Mouse (Mus musculus): ENCODE measurements around the gene Htr2a. TPM values are rescaled to one million over a fixed set of nuclear protein-coding genes. Genes with fewer than 3 reads are reported as not detected.
A peak's percentile ranks its signal among the peaks of the same experiment; 100 is the strongest.

Htr2a gene
- total RNA-seq (2018; cell fraction: chromatin; rRNA removed): 10 to 100 TPM in 3 of 26 experiments, 1 to 10 TPM in 14, under 1 TPM in 9; 0.50 to 18.0 (median 1.4) TPM
- 1 to 10 TPM in 11 of 26 experiments, under 1 TPM in 15; 0.37 to 9.6 (median 0.85) TPM for total RNA-seq (2018; cell fraction: cytosol; rRNA removed)
- 10 to 100 TPM in 5 of 26 experiments, 1 to 10 TPM in 18, under 1 TPM in 3; 0.72 to 19.0 (median 2.6) TPM for total RNA-seq (2018; cell fraction: nucleus; rRNA removed)
- polyA plus RNA-seq (2018): 0.14 to 0.44 TPM (median 0.24 TPM) in 3 replicates

DNA sequence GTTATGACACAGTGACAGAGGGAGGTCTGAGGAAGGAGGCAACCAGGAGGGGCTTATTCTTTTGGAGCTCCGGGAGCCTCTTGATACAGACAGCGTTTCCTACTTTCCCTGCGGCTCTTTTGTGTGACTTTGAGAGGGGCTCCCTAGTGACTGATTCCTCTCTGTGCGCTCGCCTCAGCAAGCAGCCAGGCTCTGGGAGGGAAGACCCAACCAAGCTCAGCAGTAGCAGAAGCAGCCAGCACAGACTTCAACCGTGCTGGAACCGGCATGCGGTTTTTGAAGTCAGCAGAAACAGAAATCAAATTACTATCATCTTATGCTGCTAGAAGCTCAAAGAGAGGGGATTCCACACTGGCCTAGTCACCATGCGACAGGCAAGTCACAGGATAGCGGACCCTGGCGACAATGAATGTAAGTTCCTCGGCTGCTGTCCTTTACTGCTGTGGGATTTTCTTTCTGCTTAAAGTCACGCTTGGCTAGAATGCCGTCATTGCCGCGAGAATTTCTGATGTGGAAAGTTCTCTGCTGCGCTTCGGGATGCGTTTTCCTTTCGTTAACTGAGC lies at the start of gene Htr2a:
Gene Htr2a (plus strand): TSS at position 22 of the 563 bp plus-strand sequence.
- H3K79me2 ChIP-seq (ENCODE audit: inconsistent target): no peaks in the 10 kb centered on the region
- no peaks in the 10 kb centered on the region for H3K36me3 ChIP-seq (ENCODE audit: inconsistent target)
- WGBS (ENCODE audit: missing documents): 2% methylated on average over 20 of the region's 20 CpGs
- H3K27ac ChIP-seq: peak within 1 kb of the TSS; percentile 13; the same call in 1 of the 2 replicates
- peak within 1 kb of the TSS; percentile 37 for H3K4me3 ChIP-seq (ENCODE audit: inconsistent target)

DNA sequence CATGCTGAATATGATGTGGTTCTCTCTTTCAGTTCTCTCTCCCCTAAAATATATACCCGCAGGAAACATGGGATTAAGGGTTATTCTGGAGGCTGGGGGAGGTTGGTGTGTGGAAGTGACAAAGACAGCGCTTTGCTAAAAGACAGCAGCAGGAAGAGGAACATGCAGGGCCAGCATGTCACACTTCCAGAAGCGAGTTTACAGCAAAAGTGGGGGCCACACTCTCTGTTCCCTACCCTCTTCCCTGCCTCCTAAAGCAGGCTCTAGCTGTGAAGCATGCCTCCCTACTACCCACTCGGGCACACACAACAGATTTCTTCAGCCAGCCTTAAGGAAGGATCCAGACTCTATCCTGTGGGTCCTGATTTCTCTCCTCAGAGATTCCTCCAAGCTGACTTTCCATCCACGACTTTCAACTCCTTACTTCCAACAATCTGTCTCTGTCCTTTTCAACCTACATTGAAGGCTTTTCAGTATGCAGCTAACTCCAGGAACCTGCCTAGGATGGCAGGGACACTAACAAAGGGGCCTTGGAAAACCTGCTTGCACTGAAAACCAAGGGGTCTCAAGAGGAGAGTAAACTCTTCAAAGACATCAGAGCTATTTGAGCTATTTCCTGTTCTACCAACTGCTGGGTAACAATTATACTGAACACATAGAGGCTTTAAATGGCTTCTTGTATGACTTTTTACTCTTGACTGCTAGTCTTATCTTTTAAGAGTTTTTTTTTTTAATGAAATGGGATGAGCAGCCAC lies 39.1 kb upstream of the Htr2a start:
- H3K36me3 ChIP-seq (ENCODE audit: inconsistent target): no peaks in the 10 kb centered on the region
- H3K27ac ChIP-seq: no peak overlapping the region
- H3K79me2 ChIP-seq (ENCODE audit: inconsistent target): no peaks in the 10 kb centered on the region
- WGBS (ENCODE audit: missing documents): 64% methylated on average over 5 of the region's 5 CpGs
- H3K4me3 ChIP-seq (ENCODE audit: inconsistent target): no peak overlapping the region

DNA sequence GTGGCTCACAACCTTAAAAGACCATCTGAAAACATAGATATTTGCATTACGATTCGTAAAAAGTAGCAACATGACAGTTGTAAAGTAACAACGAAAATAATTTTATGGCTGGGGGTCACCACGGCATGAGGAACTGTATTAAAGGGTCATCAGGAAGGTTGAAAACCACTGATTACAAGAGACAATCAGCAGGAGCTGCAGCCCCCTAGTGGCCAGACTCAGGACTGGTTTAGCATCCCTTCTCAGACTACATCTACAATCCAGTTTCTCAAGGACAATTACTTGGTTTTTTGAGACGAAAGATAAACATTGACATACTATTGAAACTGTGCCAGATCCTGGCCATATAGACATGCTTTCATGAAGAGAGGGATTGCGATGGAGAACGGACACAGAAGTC lies 38.1 kb upstream of the Htr2a start:
- 46% methylated on average over 7 of the region's 7 CpGs for WGBS (ENCODE audit: missing documents)
- H3K36me3 ChIP-seq (ENCODE audit: inconsistent target): no peaks in the 10 kb centered on the region
- H3K79me2 ChIP-seq (ENCODE audit: inconsistent target): no peaks in the 10 kb centered on the region
- H3K27ac ChIP-seq: no peak overlapping the region
- H3K4me3 ChIP-seq (ENCODE audit: inconsistent target): no peak overlapping the region

DNA sequence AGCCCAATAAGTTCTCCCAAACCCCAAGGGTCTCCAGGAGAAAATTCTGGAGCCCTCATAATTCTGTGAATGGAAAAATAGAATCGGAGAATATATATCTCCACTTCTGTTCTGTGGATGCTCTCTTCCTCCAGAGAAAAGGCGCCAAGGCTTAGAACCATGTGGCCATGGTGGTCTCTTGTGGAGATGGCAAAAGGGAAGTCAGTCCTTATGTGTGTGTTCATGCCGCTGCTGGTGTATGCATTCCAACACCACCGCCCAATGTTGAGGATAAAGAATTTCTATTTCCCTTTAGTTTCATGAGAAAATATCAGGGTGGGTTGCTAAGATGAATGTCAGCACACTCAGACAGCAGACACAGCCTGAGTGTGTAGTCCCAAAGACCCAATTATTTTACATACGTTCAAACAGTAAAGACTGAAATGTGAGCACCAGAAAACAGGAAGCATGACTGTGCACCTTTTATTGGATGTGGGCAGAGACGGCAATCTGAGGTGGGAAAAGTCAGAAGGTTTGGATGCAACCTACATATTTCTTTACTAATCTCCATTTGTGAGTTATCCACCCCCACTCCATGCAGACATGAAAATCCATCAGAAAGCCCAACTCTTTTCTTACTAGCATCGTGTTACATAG lies 37.4 kb upstream of the Htr2a start:
- WGBS (ENCODE audit: missing documents): 30% methylated on average over 7 of the region's 7 CpGs
- H3K4me3 ChIP-seq (ENCODE audit: inconsistent target): no peak overlapping the region
- no peak overlapping the region for H3K27ac ChIP-seq
- H3K36me3 ChIP-seq (ENCODE audit: inconsistent target): no peaks in the 10 kb centered on the region
- H3K79me2 ChIP-seq (ENCODE audit: inconsistent target): no peaks in the 10 kb centered on the region

DNA sequence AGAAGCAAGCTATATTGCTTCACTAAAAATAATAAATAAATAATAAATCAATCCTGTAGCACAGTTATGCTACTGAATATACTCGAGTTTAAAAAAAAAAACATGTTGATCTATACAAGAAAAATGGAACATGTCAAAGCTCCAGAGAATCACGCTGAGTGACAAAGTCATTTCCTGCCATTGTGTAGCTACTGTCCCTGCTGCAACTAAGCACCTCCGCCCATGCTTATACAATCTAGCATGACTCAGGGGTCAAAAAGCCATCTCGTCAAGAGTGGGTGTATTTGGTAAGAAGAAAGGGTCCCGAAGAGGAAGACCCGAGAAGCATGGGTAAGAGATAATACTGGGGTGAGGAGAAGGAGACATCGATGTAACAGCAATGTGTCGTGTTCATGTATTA lies 29.3 kb upstream of the Htr2a start:
- H3K36me3 ChIP-seq (ENCODE audit: inconsistent target): no peaks in the 10 kb centered on the region
- 60% methylated on average over 8 of the region's 8 CpGs for WGBS (ENCODE audit: missing documents)
- no peaks in the 10 kb centered on the region for H3K79me2 ChIP-seq (ENCODE audit: inconsistent target)
- no peak overlapping the region for H3K27ac ChIP-seq
- no peak overlapping the region for H3K4me3 ChIP-seq (ENCODE audit: inconsistent target)

DNA sequence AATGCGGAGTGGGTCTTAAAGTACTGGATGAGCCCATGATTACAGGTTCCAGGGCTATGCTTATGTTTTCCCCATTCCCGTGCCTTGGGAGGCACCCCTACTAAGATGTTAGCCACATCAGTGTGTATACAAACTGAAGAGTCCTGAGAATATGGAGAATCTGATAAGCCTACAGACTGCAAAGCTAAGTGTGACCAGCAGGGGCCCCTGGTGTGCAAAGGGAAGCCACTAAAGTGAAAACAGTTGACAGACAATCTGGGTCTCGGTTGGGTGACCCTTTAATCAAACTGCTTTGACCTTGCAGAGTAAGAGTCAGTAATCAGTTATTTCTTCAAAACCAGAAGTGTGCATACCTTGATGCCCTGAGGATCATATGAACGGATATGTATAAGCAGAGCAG lies 21.8 kb upstream of the Htr2a start:
- no peak overlapping the region for H3K4me3 ChIP-seq (ENCODE audit: inconsistent target)
- no peaks in the 10 kb centered on the region for H3K79me2 ChIP-seq (ENCODE audit: inconsistent target)
- H3K36me3 ChIP-seq (ENCODE audit: inconsistent target): no peaks in the 10 kb centered on the region
- no peak overlapping the region for H3K27ac ChIP-seq
- WGBS (ENCODE audit: missing documents): 62% methylated on average over 4 of the region's 4 CpGs

DNA sequence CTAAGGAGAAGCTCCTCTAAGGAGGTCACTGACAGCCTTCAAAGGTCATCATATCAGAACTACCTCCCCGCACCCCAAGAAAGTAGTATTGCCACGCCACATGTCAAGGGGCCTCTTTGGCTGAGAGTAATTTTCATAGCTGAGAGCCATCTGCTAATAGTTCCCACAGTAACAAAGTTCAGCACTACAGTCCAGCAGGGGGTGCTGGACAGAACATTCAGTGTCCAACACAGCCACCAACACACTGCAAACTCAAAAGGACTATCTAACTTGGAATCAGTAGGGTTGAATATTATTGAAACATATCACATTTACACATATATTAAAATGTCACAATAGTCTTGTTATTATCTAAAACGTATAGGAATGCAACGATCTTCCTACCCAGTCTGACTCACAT lies 2.6 kb upstream of the Htr2a start:
- no peak overlapping the region for H3K27ac ChIP-seq
- no peaks in the 10 kb centered on the region for H3K79me2 ChIP-seq (ENCODE audit: inconsistent target)
- no peak overlapping the region for H3K4me3 ChIP-seq (ENCODE audit: inconsistent target)
- H3K36me3 ChIP-seq (ENCODE audit: inconsistent target): no peaks in the 10 kb centered on the region
- WGBS (ENCODE audit: missing documents): 94% methylated on average over 4 of the region's 4 CpGs

DNA sequence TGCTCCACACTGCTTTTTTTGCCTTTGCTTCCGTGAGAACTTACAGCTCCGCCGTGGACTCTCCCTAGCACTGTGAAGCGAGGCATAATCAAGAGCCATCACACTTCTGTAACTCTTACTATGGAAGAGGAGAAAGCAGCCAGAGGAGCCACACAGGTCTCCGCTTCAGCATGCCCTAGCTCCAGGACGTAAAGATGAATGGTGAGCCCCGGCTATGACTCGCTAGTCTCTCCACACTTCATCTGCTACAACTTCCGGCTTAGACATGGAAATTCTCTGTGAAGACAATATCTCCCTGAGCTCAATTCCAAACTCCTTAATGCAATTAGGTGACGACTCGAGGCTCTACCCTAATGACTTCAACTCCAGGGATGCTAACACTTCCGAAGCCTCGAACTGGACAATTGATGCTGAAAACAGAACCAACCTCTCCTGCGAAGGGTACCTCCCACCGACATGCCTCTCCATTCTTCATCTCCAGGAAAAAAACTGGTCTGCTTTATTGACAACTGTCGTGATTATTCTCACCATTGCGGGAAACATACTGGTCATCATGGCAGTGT lies 1.1 kb downstream of the Htr2a start:
- WGBS (ENCODE audit: missing documents): 9% methylated on average over 17 of the region's 17 CpGs
- Histone ChIP-seq H3K36me3 (ENCODE audit: inconsistent target) (no peaks in the 10 kb centered on the region), H3K4me3 (ENCODE audit: inconsistent target) (peak overlapping the region; percentile 37), H3K79me2 (ENCODE audit: inconsistent target) (no peaks in the 10 kb centered on the region), H3K27ac (peak overlapping the region; percentile 13; the same call in 1 of the 2 replicates)

DNA sequence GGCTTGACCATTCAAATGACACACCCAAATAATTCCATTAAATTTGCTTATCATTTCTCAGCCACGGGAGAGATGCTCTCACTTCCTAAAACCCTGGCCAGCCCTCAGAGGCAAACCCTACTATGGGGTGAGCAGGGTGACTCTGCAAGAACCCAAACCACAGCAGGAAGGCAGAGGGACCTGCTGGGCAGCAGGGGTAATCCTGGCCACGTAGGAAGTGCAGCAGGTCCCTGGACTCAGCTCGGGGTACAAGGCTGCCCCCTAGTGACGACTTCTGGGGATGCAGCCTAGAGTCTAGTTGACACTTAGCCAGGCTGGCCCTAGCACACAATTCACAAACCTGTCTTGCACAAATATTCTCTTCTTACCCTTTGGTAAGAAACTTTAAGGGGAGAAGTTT lies 2.7 kb downstream of the Htr2a start:
- 2% methylated on average over 4 of the region's 4 CpGs for WGBS (ENCODE audit: missing documents)
- H3K27ac ChIP-seq: peak overlapping the region; percentile 44

DNA sequence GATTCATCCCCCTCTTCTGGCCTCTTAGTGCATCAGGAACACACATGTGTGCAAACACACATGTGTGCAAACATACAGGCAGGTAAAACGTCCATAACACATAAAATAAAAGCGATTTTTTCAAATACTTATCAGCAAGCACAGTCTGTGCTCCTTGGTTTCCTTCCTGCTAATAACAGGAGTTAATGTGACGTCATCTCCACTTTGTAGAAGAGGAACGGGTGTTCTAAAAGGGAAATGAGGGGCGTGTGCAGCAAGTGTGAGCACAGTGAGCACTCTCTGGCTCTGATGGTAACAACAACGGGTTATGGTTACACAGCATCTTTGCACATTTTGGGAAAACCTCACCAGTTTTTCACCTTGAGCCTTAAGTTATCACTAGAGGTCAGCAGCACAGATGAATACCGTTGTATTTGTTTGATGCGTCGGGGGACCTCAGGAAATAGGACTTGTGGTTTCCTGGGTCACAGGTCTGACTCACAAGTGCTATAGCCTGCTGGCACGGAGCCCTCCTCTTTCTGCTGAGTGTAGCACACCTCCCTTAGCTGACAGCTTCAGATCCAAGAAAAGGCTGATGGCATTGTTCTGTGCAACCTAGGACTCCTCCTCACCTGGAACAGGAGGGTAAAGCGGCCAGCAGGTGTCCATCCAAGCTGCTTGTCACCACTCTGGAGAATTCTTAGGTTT lies 5.6 kb downstream of the Htr2a start:
- H3K79me2 ChIP-seq (ENCODE audit: inconsistent target): no peaks in the 10 kb centered on the region
- H3K36me3 ChIP-seq (ENCODE audit: inconsistent target): no peaks in the 10 kb centered on the region
- peak overlapping the region; percentile 1; the same call in 1 of the 2 replicates for H3K4me3 ChIP-seq (ENCODE audit: inconsistent target)
- peak overlapping the region; percentile 63 for H3K27ac ChIP-seq
- 3% methylated on average over 11 of the region's 11 CpGs for WGBS (ENCODE audit: missing documents)

More for the DNA sequence above, 2.7 kb downstream of the Htr2a start:
- Histone ChIP-seq H3K79me2 (ENCODE audit: inconsistent target) (no peaks in the 10 kb centered on the region), H3K36me3 (ENCODE audit: inconsistent target) (no peaks in the 10 kb centered on the region), H3K4me3 (ENCODE audit: inconsistent target) (peak overlapping the region; percentile 10; the same call in 1 of the 2 replicates)

DNA sequence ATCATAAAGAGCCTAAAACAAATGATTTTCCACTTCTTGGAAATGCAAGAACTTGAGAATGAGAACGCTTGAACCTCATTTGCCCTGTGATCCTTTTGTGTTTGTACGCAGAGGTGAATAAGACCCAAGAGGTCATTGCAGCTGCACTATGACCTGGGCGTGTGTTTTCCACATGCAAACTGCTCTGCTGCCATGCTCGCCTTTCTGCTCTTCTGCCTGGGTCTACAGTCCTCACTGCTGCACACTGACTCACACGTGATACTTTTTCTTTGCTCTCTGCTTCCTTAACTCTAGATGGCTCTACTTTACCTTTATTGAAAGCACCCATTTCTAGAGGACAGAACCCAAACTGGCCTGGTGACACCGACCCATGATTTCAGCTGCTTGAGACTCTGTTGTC lies 9.4 kb downstream of the Htr2a start:
- no peaks in the 10 kb centered on the region for H3K36me3 ChIP-seq (ENCODE audit: inconsistent target)
- WGBS (ENCODE audit: missing documents): 100% methylated on average over 6 of the region's 6 CpGs

DNA sequence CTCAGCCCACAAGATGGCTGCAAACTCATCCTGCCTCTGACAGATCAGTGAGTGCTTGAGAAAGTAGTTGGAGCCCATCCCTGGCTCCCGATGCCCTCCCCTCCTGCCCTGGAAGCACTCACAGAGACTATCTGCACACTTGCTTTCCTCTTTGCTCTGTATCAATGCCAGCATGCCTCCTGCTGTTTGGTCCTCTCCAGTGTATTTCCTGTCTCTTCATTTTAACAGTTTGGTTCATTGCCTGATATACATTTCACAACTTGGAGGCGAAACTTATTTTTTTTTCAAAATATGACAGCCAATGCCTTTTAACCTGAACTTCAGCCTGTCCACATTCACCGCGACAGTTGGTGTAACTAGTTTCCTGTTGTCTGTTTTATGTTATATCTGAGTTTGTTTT lies 11.0 kb downstream of the Htr2a start:
- 11% methylated on average over 4 of the region's 4 CpGs for WGBS (ENCODE audit: missing documents)

More for the DNA sequence above, 9.4 kb downstream of the Htr2a start:
- Histone ChIP-seq H3K79me2 (ENCODE audit: inconsistent target) (no peaks in the 10 kb centered on the region), H3K27ac (no peak overlapping the region), H3K4me3 (ENCODE audit: inconsistent target) (no peak overlapping the region)

DNA sequence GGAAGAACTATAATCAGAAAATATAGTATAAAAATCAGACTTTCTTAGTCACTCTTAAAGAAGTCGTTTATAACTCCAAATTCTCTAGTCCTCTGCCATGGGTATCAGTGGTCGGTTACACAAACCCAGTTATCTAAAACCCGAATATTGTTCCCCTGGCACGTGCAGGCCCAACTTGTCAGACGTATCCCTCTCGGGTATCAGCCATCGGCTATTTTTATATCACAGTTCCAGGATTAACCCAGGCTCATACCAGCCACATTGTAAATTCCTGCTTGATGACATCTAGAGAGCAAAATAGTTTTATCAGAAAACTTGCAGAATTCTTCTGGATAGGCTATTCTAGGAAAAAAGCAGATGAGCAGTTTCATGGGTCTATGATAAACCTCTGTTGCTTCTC lies 16.6 kb downstream of the Htr2a start:
- H3K36me3 ChIP-seq (ENCODE audit: inconsistent target): no peaks in the 10 kb centered on the region
- no peak overlapping the region for H3K27ac ChIP-seq
- 91% methylated on average over 7 of the region's 7 CpGs for WGBS (ENCODE audit: missing documents)
- no peaks in the 10 kb centered on the region for H3K79me2 ChIP-seq (ENCODE audit: inconsistent target)
- no peak overlapping the region for H3K4me3 ChIP-seq (ENCODE audit: inconsistent target)

More for the DNA sequence above, 11.0 kb downstream of the Htr2a start:
- Histone ChIP-seq H3K4me3 (ENCODE audit: inconsistent target) (no peak overlapping the region), H3K79me2 (ENCODE audit: inconsistent target) (no peaks in the 10 kb centered on the region), H3K27ac (no peak overlapping the region), H3K36me3 (ENCODE audit: inconsistent target) (no peaks in the 10 kb centered on the region)

DNA sequence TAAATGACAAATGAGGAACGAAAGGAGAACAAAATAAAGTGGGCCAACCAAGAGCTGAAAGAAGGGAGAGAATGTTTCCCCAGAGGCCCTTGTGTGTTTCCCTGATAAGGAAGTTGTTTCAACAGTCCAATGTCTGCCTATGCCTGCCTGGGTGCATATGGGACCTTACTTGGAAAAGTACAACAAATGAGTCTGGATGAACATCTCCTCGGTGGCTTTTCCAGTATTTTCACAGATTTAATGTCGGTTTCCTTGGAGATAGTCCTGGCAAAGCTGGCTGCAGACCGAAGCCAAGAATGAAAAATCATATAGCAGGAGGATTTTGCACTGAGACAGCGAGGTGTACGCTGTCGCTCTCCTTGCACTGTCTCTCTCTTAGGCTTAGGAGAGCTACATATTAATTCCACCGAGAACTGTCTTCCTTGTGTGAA lies 18.8 kb downstream of the Htr2a start:
- Histone ChIP-seq H3K79me2 (ENCODE audit: inconsistent target) (no peaks in the 10 kb centered on the region), H3K4me3 (ENCODE audit: inconsistent target) (no peak overlapping the region), H3K27ac (no peak overlapping the region), H3K36me3 (ENCODE audit: inconsistent target) (no peaks in the 10 kb centered on the region)
- 74% methylated on average over 8 of the region's 8 CpGs for WGBS (ENCODE audit: missing documents)
